Mouse (Mus musculus) hindbrain, embryonic 14.5 days (tissue): ENCODE data around the gene Smad9. TPM values are rescaled to one million over a fixed set of nuclear protein-coding genes. Genes with fewer than 3 reads are reported as not detected.

ENCODE experiments used
- ATAC-seq: fragments of 200-750 bp; cut with Nextera tagmentation; 2 replicates; pipeline ENCODE4 v1.8.0; 2017; ENCODE audit warnings: moderate number of reproducible peaks, mild to moderate bottlenecking, moderate TSS enrichment, moderate library complexity; ENCODE audit not compliant: low FRiP score
- DNase-seq: peaks from one replicate; pipeline ENCODE4 v3.0.0-alpha.2; 2015; ENCODE audit warnings: low spot score
- H3K27ac ChIP-seq: fragments of 300-500 bp; sonication (generic); 2 replicates; pipeline ENCODE4 v1.5.1; 2014; ENCODE audit warnings: mild to moderate bottlenecking, moderate library complexity
- H3K27me3 ChIP-seq: fragments of 300-500 bp; sonication (generic); 2 replicates; pipeline ENCODE4 v1.6.1; 2014; ENCODE audit warnings: mild to moderate bottlenecking, low read length, mixed read lengths; ENCODE audit not compliant: control insufficient read depth, insufficient read depth
- H3K36me3 ChIP-seq: fragments of 300-500 bp; sonication (generic); replicated peaks from 2 replicates; pipeline ENCODE4 v1.6.1; 2014; ENCODE audit not compliant: control insufficient read depth, insufficient read depth
- H3K4me1 ChIP-seq: fragments of 300-500 bp; sonication (generic); replicated peaks from 2 replicates; pipeline ENCODE4 v1.6.1; 2014; ENCODE audit warnings: antibody characterized with exemption, low read length, mixed read lengths; ENCODE audit not compliant: control insufficient read depth, insufficient read depth
- H3K4me2 ChIP-seq: fragments of 300-500 bp; sonication (generic); replicated peaks from 2 replicates; pipeline ENCODE4 v1.6.1; 2014; ENCODE audit warnings: mild to moderate bottlenecking, moderate library complexity
- H3K4me3 ChIP-seq: fragments of 300-500 bp; sonication (generic); replicated peaks from 2 replicates; pipeline ENCODE4 v1.5.1; 2014; ENCODE audit warnings: mild to moderate bottlenecking, low read length
- H3K9ac ChIP-seq: fragments of 300-500 bp; sonication (generic); 2 replicates; pipeline ENCODE4 v1.6.1; 2014
- H3K9me3 ChIP-seq: fragments of 300-500 bp; sonication (generic); 2 replicates; pipeline ENCODE4 v1.6.1; 2016; ENCODE audit warnings: low read length; ENCODE audit not compliant: control insufficient read depth
- WGBS: fragments of 180-500 bp; shearing (Covaris S2); extraction: QIAGEN DNeasy Blood & Tissue Kit; methylation state at CpG from one replicate; pipeline ENCODE4 v1.1.7; 2014; 5-methylcytosine and 5-hydroxymethylcytosine counted together
- polyA plus RNA-seq: library from polyadenylated mRNA; unstranded; fragments of >200 nt; fragmentation: Nextera tagmentation; extraction: Ambion mirVana; gene quantifications from 2 replicates; pipeline ENCODE4 v1.2.1, GENCODE M21; 2014

Smad9 gene
- polyA plus RNA-seq, 1 experiment from 2014 or later = 1.0 TPM

- ATAC-seq (no peak), DNase-seq (no peak)
- no peaks in the 10 kb centered on the region for H3K4me1 ChIP-seq
- no peaks in the 10 kb centered on the region for H3K9me3 ChIP-seq
- WGBS = 81% methylated on average over 14 of the region's 14 CpGs
- H3K4me2 ChIP-seq = no peak overlapping the region
- no peak overlapping the region for H3K4me3 ChIP-seq
- no peaks in the 10 kb centered on the region for H3K27me3 ChIP-seq
- no peaks in the 10 kb centered on the region for H3K36me3 ChIP-seq
- no peak overlapping the region for H3K9ac ChIP-seq
- no peak overlapping the region for H3K27ac ChIP-seq
These were observed 10.7 kb downstream of the Smad9 start for GRCm38 (mm10) chr3:54766034-54766433.

GRCm38 (mm10) chr3:54766811-54767210 lies 11.4 kb downstream of the Smad9 start:
- H3K36me3 ChIP-seq = no peaks in the 10 kb centered on the region
- H3K4me2 ChIP-seq = no peak overlapping the region
- no peaks in the 10 kb centered on the region for H3K27me3 ChIP-seq
- H3K9ac ChIP-seq = no peak overlapping the region
- 92% methylated on average over 5 of the region's 5 CpGs for WGBS
- no peaks in the 10 kb centered on the region for H3K9me3 ChIP-seq
- no peak overlapping the region for H3K27ac ChIP-seq
- DNase-seq (no peak), ATAC-seq (no peak)
- no peaks in the 10 kb centered on the region for H3K4me1 ChIP-seq
- no peak overlapping the region for H3K4me3 ChIP-seq

GRCm38 (mm10) chr3:54768592-54768991 lies 13.2 kb downstream of the Smad9 start:
- H3K9me3 ChIP-seq = peaks cover 3% of the 10 kb centered on the region; the same call in 1 of the 2 replicates
- no peaks in the 10 kb centered on the region for H3K36me3 ChIP-seq
- 96% methylated on average over 8 of the region's 8 CpGs for WGBS
- ATAC-seq (no peak), DNase-seq (no peak)
- H3K9ac ChIP-seq = no peak overlapping the region
- no peak overlapping the region for H3K4me2 ChIP-seq
- H3K4me3 ChIP-seq = no peak overlapping the region
- no peak overlapping the region for H3K27ac ChIP-seq
- H3K27me3 ChIP-seq = no peaks in the 10 kb centered on the region
- H3K4me1 ChIP-seq = no peaks in the 10 kb centered on the region

GRCm38 (mm10) chr3:54769349-54770275 lies 14.2 kb downstream of the Smad9 start:
- Histone ChIP-seq H3K4me3 (no peak overlapping the region), H3K9ac (no peak overlapping the region), H3K27me3 (no peaks in the 10 kb centered on the region), H3K36me3 (no peaks in the 10 kb centered on the region), H3K4me1 (no peaks in the 10 kb centered on the region), H3K9me3 (peaks cover 5% of the 10 kb centered on the region; the same call in 1 of the 2 replicates), H3K4me2 (no peak overlapping the region), H3K27ac (no peak overlapping the region)
- WGBS = 72% methylated on average over 17 of the region's 17 CpGs
- no peak for DNase-seq
- no peak for ATAC-seq

GRCm38 (mm10) chr3:54773613-54774012 lies 18.2 kb downstream of the Smad9 start:
- Histone ChIP-seq H3K4me1 (no peaks in the 10 kb centered on the region), H3K36me3 (no peaks in the 10 kb centered on the region), H3K4me2 (no peak overlapping the region), H3K27ac (no peak overlapping the region), H3K27me3 (no peaks in the 10 kb centered on the region), H3K4me3 (no peak overlapping the region), H3K9ac (no peak overlapping the region), H3K9me3 (peaks cover 5% of the 10 kb centered on the region; the same call in 1 of the 2 replicates)
- no peak for DNase-seq
- ATAC-seq = no peak
- WGBS = 87% methylated on average over 6 of the region's 6 CpGs

- WGBS = 62% methylated on average over 7 of the region's 7 CpGs
- Histone ChIP-seq H3K4me1 (no peaks in the 10 kb centered on the region), H3K9me3 (peaks cover 5% of the 10 kb centered on the region; the same call in 1 of the 2 replicates), H3K36me3 (no peaks in the 10 kb centered on the region), H3K9ac (no peak overlapping the region), H3K4me3 (no peak overlapping the region), H3K27ac (no peak overlapping the region), H3K4me2 (no peak overlapping the region), H3K27me3 (no peaks in the 10 kb centered on the region)
- ATAC-seq (no peak), DNase-seq (no peak)
These were observed 20.7 kb downstream of the Smad9 start for GRCm38 (mm10) chr3:54775989-54776631.

- Histone ChIP-seq H3K9me3 (no peaks in the 10 kb centered on the region), H3K4me1 (no peaks in the 10 kb centered on the region), H3K27ac (no peak overlapping the region), H3K27me3 (no peaks in the 10 kb centered on the region), H3K36me3 (no peaks in the 10 kb centered on the region), H3K9ac (no peak overlapping the region), H3K4me3 (no peak overlapping the region), H3K4me2 (no peak overlapping the region)
- 38% methylated on average over 2 of the region's 2 CpGs for WGBS
- ATAC-seq = no peak
- no peak for DNase-seq
These were observed 35.2 kb downstream of the Smad9 start for GRCm38 (mm10) chr3:54790601-54791000.

- Histone ChIP-seq H3K9me3 (no peaks in the 10 kb centered on the region), H3K9ac (no peak overlapping the region), H3K27ac (no peak overlapping the region), H3K27me3 (no peaks in the 10 kb centered on the region), H3K4me1 (no peaks in the 10 kb centered on the region), H3K4me2 (no peak overlapping the region), H3K36me3 (no peaks in the 10 kb centered on the region), H3K4me3 (no peak overlapping the region)
- 80% methylated on average over 10 of the region's 10 CpGs for WGBS
- ATAC-seq (no peak), DNase-seq (no peak)
These were observed 36.7 kb downstream of the Smad9 start for GRCm38 (mm10) chr3:54791822-54792677.

- no peak overlapping the region for H3K4me2 ChIP-seq
- DNase-seq = no peak
- H3K27me3 ChIP-seq = no peaks in the 10 kb centered on the region
- no peak overlapping the region for H3K4me3 ChIP-seq
- H3K9ac ChIP-seq = no peak overlapping the region
- H3K9me3 ChIP-seq = no peaks in the 10 kb centered on the region
- H3K27ac ChIP-seq = no peak overlapping the region
- no peaks in the 10 kb centered on the region for H3K36me3 ChIP-seq
- no peak for ATAC-seq
- H3K4me1 ChIP-seq = no peaks in the 10 kb centered on the region
- WGBS = 86% methylated on average over 6 of the region's 6 CpGs
These were observed 38.4 kb downstream of the Smad9 start for GRCm38 (mm10) chr3:54793762-54794161.
